Mouse (Mus musculus): ENCODE results near the gene Fgd6. TPM values are rescaled to one million over a fixed set of nuclear protein-coding genes. Genes with fewer than 3 reads are reported as not detected.

Fgd6 gene
- total and polyA plus RNA-seq, 2 experiments from 2014 or later = 1.4 to 3.1 TPM

GRCm38 (mm10) chr10:94090032-94090431, 54.2 kb downstream of the Fgd6 start:
- TF ChIP-seq CTCF (IDR thresholded peaks at IDR 0.05) = no peak
- H3K4me2 ChIP-seq (ENCODE audit: low read depth, low read length, poor library complexity, severe bottlenecking) = no peak overlapping the region
- WGBS = 96% methylated on average over 3 of the region's 3 CpGs

DNA sequence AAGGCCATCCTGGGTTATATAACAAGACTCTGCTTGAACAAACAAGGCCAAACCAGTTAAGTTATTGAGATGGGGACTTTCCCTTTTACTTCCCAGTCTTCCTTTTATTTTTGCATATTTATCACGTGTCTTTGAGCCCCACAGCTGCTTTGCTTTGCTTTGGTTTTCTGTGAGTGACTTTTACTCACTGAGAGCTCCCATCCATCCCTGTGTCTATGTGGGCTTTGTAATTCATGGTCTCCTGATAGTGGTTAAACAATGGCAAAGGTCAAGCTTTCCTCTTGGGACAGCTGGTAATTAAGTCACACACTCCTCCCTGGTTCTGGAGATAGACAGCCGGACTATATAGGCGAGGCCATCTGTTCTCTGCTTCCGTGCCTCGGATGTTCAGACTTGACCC, 57.7 kb downstream of the Fgd6 start:
- no peaks in the 10 kb centered on the region for H3K36me3 ChIP-seq (ENCODE audit: insufficient read depth, low read length)
- H3K27me3 ChIP-seq (ENCODE audit: insufficient read depth, low read length) = no peaks in the 10 kb centered on the region
- WGBS = 47% methylated on average over 5 of the region's 5 CpGs
- H3K4me3 ChIP-seq (ENCODE audit: low read depth, low read length) = no peak overlapping the region
- H3K4me2 ChIP-seq (ENCODE audit: low read depth, low read length, poor library complexity, severe bottlenecking) = no peak overlapping the region
- H3K27ac ChIP-seq (ENCODE audit: low read depth, low read length) = no peak overlapping the region
- no peak for TF ChIP-seq CTCF (IDR thresholded peaks at IDR 0.05)
- ATAC-seq (ENCODE audit: low FRiP score) = no peak
- DNase-seq (ENCODE audit: low spot score) = no peak
- H3K9ac ChIP-seq (replicated peaks; ENCODE audit: low read length, poor library complexity, severe bottlenecking) = no peak overlapping the region
- H3K9me3 ChIP-seq (ENCODE audit: low read length) = no peaks in the 10 kb centered on the region
- no peaks in the 10 kb centered on the region for H3K4me1 ChIP-seq (ENCODE audit: insufficient read depth, low read length)

More at GRCm38 (mm10) chr10:94090032-94090431, 54.2 kb downstream of the Fgd6 start:
- ATAC-seq (ENCODE audit: low FRiP score) (no peak), DNase-seq (ENCODE audit: low spot score) (no peak)
- no peaks in the 10 kb centered on the region for H3K27me3 ChIP-seq (ENCODE audit: insufficient read depth, low read length)
- H3K9ac ChIP-seq (replicated peaks; ENCODE audit: low read length, poor library complexity, severe bottlenecking) = no peak overlapping the region
- H3K36me3 ChIP-seq (ENCODE audit: insufficient read depth, low read length) = no peaks in the 10 kb centered on the region
- no peak overlapping the region for H3K27ac ChIP-seq (ENCODE audit: low read depth, low read length)
- H3K9me3 ChIP-seq (ENCODE audit: low read length) = no peaks in the 10 kb centered on the region
- H3K4me3 ChIP-seq (ENCODE audit: low read depth, low read length) = no peak overlapping the region
- no peaks in the 10 kb centered on the region for H3K4me1 ChIP-seq (ENCODE audit: insufficient read depth, low read length)

- no peaks in the 10 kb centered on the region for H3K27me3 ChIP-seq (ENCODE audit: insufficient read depth, low read length)
- no peak for TF ChIP-seq CTCF (IDR thresholded peaks at IDR 0.05)
Measured at GRCm38 (mm10) chr10:94095743-94096465, 60.1 kb downstream of the Fgd6 start.

DNA sequence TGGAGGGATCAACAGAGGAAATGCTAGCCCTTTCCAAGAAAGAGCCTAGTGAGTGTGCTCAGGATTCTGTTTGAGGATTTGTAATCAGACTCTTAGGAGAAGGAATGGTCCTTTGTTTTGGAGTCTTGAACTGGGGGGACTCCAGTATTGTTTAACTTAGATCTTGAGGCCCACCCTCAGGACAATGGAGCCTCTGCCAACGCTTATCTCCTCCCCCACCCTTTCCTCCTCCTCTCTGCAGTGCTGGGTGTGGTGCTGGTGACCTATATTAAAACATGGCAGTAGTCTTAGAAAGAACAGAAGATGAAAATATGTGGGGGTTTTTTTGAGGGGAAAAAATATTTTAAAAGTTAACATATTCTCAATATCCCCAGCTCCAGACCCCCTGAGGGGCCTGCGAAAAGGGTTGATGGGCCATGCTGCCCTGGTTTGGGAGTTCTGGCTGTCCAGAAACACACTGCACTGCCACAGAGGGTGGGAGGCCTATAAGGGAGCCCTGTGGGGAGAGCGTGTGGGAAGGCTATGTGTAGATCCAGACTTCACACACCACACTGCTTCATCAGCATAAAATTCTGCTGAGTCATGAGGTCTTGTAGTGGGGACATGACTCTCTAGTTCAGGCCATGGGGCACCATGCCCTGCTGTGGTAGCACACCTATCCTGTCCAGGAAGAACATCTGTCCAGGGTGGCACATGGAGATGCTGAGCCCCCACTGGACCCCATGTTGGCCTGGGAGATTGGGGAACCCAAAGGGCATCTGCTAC, 61.5 kb downstream of the Fgd6 start:
- H3K4me1 ChIP-seq (ENCODE audit: insufficient read depth, low read length) = no peaks in the 10 kb centered on the region
- no peaks in the 10 kb centered on the region for H3K9me3 ChIP-seq (ENCODE audit: low read length)
- no peak overlapping the region for H3K4me3 ChIP-seq (ENCODE audit: low read depth, low read length)
- H3K27me3 ChIP-seq (ENCODE audit: insufficient read depth, low read length) = no peaks in the 10 kb centered on the region
- no peak overlapping the region for H3K9ac ChIP-seq (replicated peaks; ENCODE audit: low read length, poor library complexity, severe bottlenecking)
- H3K27ac ChIP-seq (ENCODE audit: low read depth, low read length) = no peak overlapping the region
- no peak overlapping the region for H3K4me2 ChIP-seq (ENCODE audit: low read depth, low read length, poor library complexity, severe bottlenecking)
- no peak for DNase-seq (ENCODE audit: low spot score)
- no peak; the same call in 1 of the 2 replicates for ATAC-seq (ENCODE audit: low FRiP score)
- no peak for TF ChIP-seq CTCF (IDR thresholded peaks at IDR 0.05)
- 67% methylated on average over 3 of the region's 3 CpGs for WGBS
- H3K36me3 ChIP-seq (ENCODE audit: insufficient read depth, low read length) = no peaks in the 10 kb centered on the region

More at GRCm38 (mm10) chr10:94095743-94096465, 60.1 kb downstream of the Fgd6 start:
- DNase-seq (ENCODE audit: low spot score) (no peak), ATAC-seq (ENCODE audit: low FRiP score) (no peak)
- H3K4me2 ChIP-seq (ENCODE audit: low read depth, low read length, poor library complexity, severe bottlenecking) = no peak overlapping the region
- WGBS = 92% methylated on average over 17 of the region's 17 CpGs
- no peak overlapping the region for H3K9ac ChIP-seq (replicated peaks; ENCODE audit: low read length, poor library complexity, severe bottlenecking)
- H3K9me3 ChIP-seq (ENCODE audit: low read length) = no peaks in the 10 kb centered on the region
- H3K27ac ChIP-seq (ENCODE audit: low read depth, low read length) = no peak overlapping the region
- H3K4me3 ChIP-seq (ENCODE audit: low read depth, low read length) = no peak overlapping the region
- no peaks in the 10 kb centered on the region for H3K36me3 ChIP-seq (ENCODE audit: insufficient read depth, low read length)
- no peaks in the 10 kb centered on the region for H3K4me1 ChIP-seq (ENCODE audit: insufficient read depth, low read length)

- no peak for TF ChIP-seq CTCF (IDR thresholded peaks at IDR 0.05)
- ATAC-seq (ENCODE audit: low FRiP score) (no peak), DNase-seq (ENCODE audit: low spot score) (no peak)
- Histone ChIP-seq H3K27me3 (ENCODE audit: insufficient read depth, low read length) (no peaks in the 10 kb centered on the region), H3K9me3 (ENCODE audit: low read length) (no peaks in the 10 kb centered on the region), H3K4me2 (ENCODE audit: low read depth, low read length, poor library complexity, severe bottlenecking) (no peak overlapping the region), H3K4me1 (ENCODE audit: insufficient read depth, low read length) (no peaks in the 10 kb centered on the region), H3K27ac (ENCODE audit: low read depth, low read length) (no peak overlapping the region), H3K4me3 (ENCODE audit: low read depth, low read length) (no peak overlapping the region), H3K9ac (replicated peaks; ENCODE audit: low read length, poor library complexity, severe bottlenecking) (no peak overlapping the region), H3K36me3 (ENCODE audit: insufficient read depth, low read length) (no peaks in the 10 kb centered on the region)
- WGBS = 87% methylated on average over 3 of the region's 3 CpGs
Measured at GRCm38 (mm10) chr10:94098100-94098499, 62.3 kb downstream of the Fgd6 start.

DNA sequence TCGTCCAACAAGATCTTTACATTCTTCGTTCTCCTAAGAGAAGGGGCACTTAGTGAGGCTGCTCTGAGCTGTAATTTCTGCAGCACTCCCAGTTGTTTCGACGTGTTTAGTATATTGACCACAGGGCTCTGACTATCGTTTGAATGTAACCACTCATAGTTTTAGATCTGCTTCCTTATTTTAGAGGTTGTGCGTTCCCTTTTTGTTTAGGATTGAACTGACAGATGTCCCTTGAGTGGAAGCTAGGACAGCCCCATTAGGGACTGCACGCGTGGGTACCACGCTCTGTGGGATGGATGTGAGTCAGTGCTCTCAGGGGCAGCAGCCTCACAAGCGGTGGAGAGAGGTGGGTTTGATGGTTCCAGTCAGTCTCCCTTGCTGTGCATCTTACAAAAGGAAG, 69.7 kb downstream of the Fgd6 start:
- Histone ChIP-seq H3K27me3 (ENCODE audit: insufficient read depth, low read length) (no peaks in the 10 kb centered on the region), H3K9ac (replicated peaks; ENCODE audit: low read length, poor library complexity, severe bottlenecking) (no peak overlapping the region), H3K4me3 (ENCODE audit: low read depth, low read length) (no peak overlapping the region), H3K36me3 (ENCODE audit: insufficient read depth, low read length) (no peaks in the 10 kb centered on the region), H3K9me3 (ENCODE audit: low read length) (no peaks in the 10 kb centered on the region), H3K27ac (ENCODE audit: low read depth, low read length) (no peak overlapping the region), H3K4me1 (ENCODE audit: insufficient read depth, low read length) (no peaks in the 10 kb centered on the region), H3K4me2 (ENCODE audit: low read depth, low read length, poor library complexity, severe bottlenecking) (no peak overlapping the region)
- no peak for TF ChIP-seq CTCF (IDR thresholded peaks at IDR 0.05)
- DNase-seq (ENCODE audit: low spot score) (no peak), ATAC-seq (ENCODE audit: low FRiP score) (no peak)
- 94% methylated on average over 10 of the region's 10 CpGs for WGBS
